Mouse (Mus musculus) midbrain, embryonic 12.5 days (tissue): Measurements from ENCODE around the gene Msi2. TPM values are rescaled to one million over a fixed set of nuclear protein-coding genes. Genes with fewer than 3 reads are reported as not detected.
A peak's percentile ranks its signal among the peaks of the same experiment; 100 is the strongest.

ENCODE experiments used
- ATAC-seq: fragments of 200-750 bp; cut with Nextera tagmentation; 2 replicates; pipeline ENCODE4 v1.8.0; 2017; ENCODE audit warnings: low read depth, moderate TSS enrichment, moderate library complexity; ENCODE audit not compliant: low FRiP score
- H3K27ac ChIP-seq: fragments of 300-500 bp; sonication (generic); replicated peaks from 2 replicates; pipeline ENCODE4 v1.5.1; 2016; ENCODE audit warnings: mild to moderate bottlenecking
- H3K27me3 ChIP-seq: fragments of 300-500 bp; sonication (generic); 2 replicates; pipeline ENCODE4 v1.6.1; 2016; ENCODE audit warnings: mild to moderate bottlenecking
- H3K36me3 ChIP-seq: fragments of 300-500 bp; sonication (generic); 2 replicates; pipeline ENCODE4 v1.6.1; 2016
- H3K4me1 ChIP-seq: fragments of 300-500 bp; sonication (generic); 2 replicates; pipeline ENCODE4 v1.6.1; 2016
- H3K4me2 ChIP-seq: fragments of 300-500 bp; sonication (generic); replicated peaks from 2 replicates; pipeline ENCODE4 v1.6.1; 2016; ENCODE audit warnings: mild to moderate bottlenecking, moderate library complexity
- H3K4me3 ChIP-seq: fragments of 300-500 bp; sonication (generic); 2 replicates; pipeline ENCODE4 v1.5.1; 2016; ENCODE audit warnings: mild to moderate bottlenecking
- H3K9ac ChIP-seq: fragments of 300-500 bp; sonication (generic); replicated peaks from 2 replicates; pipeline ENCODE4 v1.6.1; 2016; ENCODE audit warnings: mild to moderate bottlenecking, moderate library complexity
- H3K9me3 ChIP-seq: fragments of 300-500 bp; sonication (generic); 2 replicates; pipeline ENCODE4 v1.6.1; 2016; ENCODE audit warnings: mild to moderate bottlenecking
- WGBS: fragments of 180-500 bp; shearing (Covaris S2); methylation state at CpG from one replicate; pipeline ENCODE4 v1.1.7; 2016; 5-methylcytosine and 5-hydroxymethylcytosine counted together
- polyA plus RNA-seq: library from polyadenylated mRNA; unstranded; fragments of >200 nt; fragmentation: Nextera tagmentation; extraction: Ambion mirVana; gene quantifications from 2 replicates; pipeline ENCODE4 v1.2.1, GENCODE M21; 2016

Msi2 gene
- polyA plus RNA-seq, 1 experiment from 2014 or later: 47.9 TPM

- Histone ChIP-seq H3K27me3 (no peaks in the 10 kb centered on the region), H3K27ac (peak overlapping the region; percentile 86), H3K9ac (peak overlapping the region; percentile 24; the same call in 1 of the 2 replicates), H3K4me2 (no peak overlapping the region), H3K36me3 (peaks cover 18% of the 10 kb centered on the region; the same call in 1 of the 2 replicates), H3K4me1 (peaks cover 74% of the 10 kb centered on the region), H3K4me3 (no peak overlapping the region), H3K9me3 (no peaks in the 10 kb centered on the region)
- 0 out of 2 replicates have a peak, but pooled peaks have one; percentile 42 for ATAC-seq
- WGBS: 40% methylated on average over 17 of the region's 17 CpGs
Observed at GRCm38 (mm10) chr11:88404816-88405613, 313.3 kb downstream of the Msi2 start.

- Histone ChIP-seq H3K4me3 (no peak overlapping the region), H3K27me3 (no peaks in the 10 kb centered on the region), H3K36me3 (0 out of 2 replicates have a peak, but pooled peaks cover 13% of the 10 kb centered on the region), H3K27ac (peak overlapping the region; percentile 86), H3K9me3 (no peaks in the 10 kb centered on the region), H3K4me2 (no peak overlapping the region), H3K9ac (0 out of 2 replicates have a peak overlapping the region, but pooled peaks have one; percentile 24), H3K4me1 (peaks cover 82% of the 10 kb centered on the region)
- ATAC-seq: no peak
- 82% methylated on average over 5 of the region's 5 CpGs for WGBS
Observed at GRCm38 (mm10) chr11:88404247-88404677, 314.1 kb downstream of the Msi2 start.

GRCm38 (mm10) chr11:88402290-88402689 is 316.0 kb downstream of the Msi2 start:
- no peaks in the 10 kb centered on the region for H3K9me3 ChIP-seq

GRCm38 (mm10) chr11:88401333-88401732 is 317.0 kb downstream of the Msi2 start:
- Histone ChIP-seq H3K4me1 (peaks cover 68% of the 10 kb centered on the region), H3K4me2 (no peak overlapping the region)
- 84% methylated on average over 6 of the region's 6 CpGs for WGBS

More at GRCm38 (mm10) chr11:88402290-88402689, 316.0 kb downstream of the Msi2 start:
- peak overlapping the region; percentile 86 for H3K27ac ChIP-seq
- peaks cover 74% of the 10 kb centered on the region for H3K4me1 ChIP-seq
- WGBS: 32% methylated on average over 7 of the region's 7 CpGs
- H3K36me3 ChIP-seq: 0 out of 2 replicates have a peak, but pooled peaks cover 9% of the 10 kb centered on the region
- no peak for ATAC-seq
- no peak overlapping the region for H3K4me3 ChIP-seq
- no peak overlapping the region for H3K4me2 ChIP-seq
- no peak overlapping the region for H3K9ac ChIP-seq
- no peaks in the 10 kb centered on the region for H3K27me3 ChIP-seq

GRCm38 (mm10) chr11:88400926-88401325 is 317.4 kb downstream of the Msi2 start:
- 90% methylated on average over 10 of the region's 10 CpGs for WGBS
- Histone ChIP-seq H3K4me3 (no peak overlapping the region), H3K4me1 (peaks cover 67% of the 10 kb centered on the region), H3K9me3 (no peaks in the 10 kb centered on the region), H3K27me3 (no peaks in the 10 kb centered on the region), H3K27ac (peak overlapping the region; percentile 86; the same call in 1 of the 2 replicates), H3K36me3 (0 out of 2 replicates have a peak, but pooled peaks cover 9% of the 10 kb centered on the region), H3K4me2 (no peak overlapping the region), H3K9ac (no peak overlapping the region)
- ATAC-seq: no peak

More at GRCm38 (mm10) chr11:88401333-88401732, 317.0 kb downstream of the Msi2 start:
- no peak overlapping the region for H3K4me3 ChIP-seq
- H3K27me3 ChIP-seq: no peaks in the 10 kb centered on the region
- 0 out of 2 replicates have a peak, but pooled peaks cover 9% of the 10 kb centered on the region for H3K36me3 ChIP-seq
- no peaks in the 10 kb centered on the region for H3K9me3 ChIP-seq
- ATAC-seq: no peak
- H3K9ac ChIP-seq: no peak overlapping the region
- peak overlapping the region; percentile 86 for H3K27ac ChIP-seq

GRCm38 (mm10) chr11:88400235-88400634 is 318.1 kb downstream of the Msi2 start:
- Histone ChIP-seq H3K27ac (0 out of 2 replicates have a peak overlapping the region, but pooled peaks have one; percentile 25), H3K27me3 (no peaks in the 10 kb centered on the region), H3K36me3 (0 out of 2 replicates have a peak, but pooled peaks cover 9% of the 10 kb centered on the region), H3K4me3 (no peak overlapping the region), H3K9me3 (no peaks in the 10 kb centered on the region), H3K4me2 (no peak overlapping the region), H3K9ac (no peak overlapping the region), H3K4me1 (peaks cover 67% of the 10 kb centered on the region)
- no peak for ATAC-seq
- 93% methylated on average over 6 of the region's 6 CpGs for WGBS

GRCm38 (mm10) chr11:88399431-88399830 is 318.9 kb downstream of the Msi2 start:
- Histone ChIP-seq H3K4me2 (no peak overlapping the region), H3K36me3 (peaks cover 10% of the 10 kb centered on the region), H3K27ac (peak overlapping the region; percentile 36), H3K27me3 (no peaks in the 10 kb centered on the region), H3K4me1 (peaks cover 67% of the 10 kb centered on the region), H3K9ac (no peak overlapping the region), H3K4me3 (no peak overlapping the region), H3K9me3 (no peaks in the 10 kb centered on the region)
- ATAC-seq: no peak
- 40% methylated on average over 5 of the region's 5 CpGs for WGBS

- Histone ChIP-seq H3K27ac (peak overlapping the region; percentile 36), H3K4me2 (no peak overlapping the region), H3K9me3 (no peaks in the 10 kb centered on the region), H3K4me1 (peaks cover 67% of the 10 kb centered on the region), H3K9ac (no peak overlapping the region), H3K4me3 (no peak overlapping the region), H3K27me3 (no peaks in the 10 kb centered on the region), H3K36me3 (peaks cover 14% of the 10 kb centered on the region)
- no peak for ATAC-seq
- 88% methylated on average over 5 of the region's 5 CpGs for WGBS
Observed at GRCm38 (mm10) chr11:88399028-88399427, 319.3 kb downstream of the Msi2 start.

GRCm38 (mm10) chr11:88395076-88395990 is 323.0 kb downstream of the Msi2 start:
- no peak overlapping the region for H3K4me3 ChIP-seq
- no peaks in the 10 kb centered on the region for H3K27me3 ChIP-seq
- 74% methylated on average over 8 of the region's 8 CpGs for WGBS
- ATAC-seq: 0 out of 2 replicates have a peak, but pooled peaks have one; percentile 38
- peaks cover 51% of the 10 kb centered on the region for H3K4me1 ChIP-seq
- peak overlapping the region; percentile 81 for H3K27ac ChIP-seq
- no peaks in the 10 kb centered on the region for H3K9me3 ChIP-seq
- peaks cover 17% of the 10 kb centered on the region for H3K36me3 ChIP-seq
- H3K4me2 ChIP-seq: no peak overlapping the region
- H3K9ac ChIP-seq: no peak overlapping the region

- H3K27ac ChIP-seq: peak overlapping the region; percentile 81
- H3K27me3 ChIP-seq: no peaks in the 10 kb centered on the region
- 70% methylated on average over 19 of the region's 19 CpGs for WGBS
- no peak overlapping the region for H3K4me2 ChIP-seq
- peaks cover 16% of the 10 kb centered on the region for H3K36me3 ChIP-seq
- peaks cover 54% of the 10 kb centered on the region for H3K4me1 ChIP-seq
- H3K4me3 ChIP-seq: no peak overlapping the region
- H3K9me3 ChIP-seq: no peaks in the 10 kb centered on the region
- peak; percentile 58; the same call in 1 of the 2 replicates for ATAC-seq
- no peak overlapping the region for H3K9ac ChIP-seq
Observed at GRCm38 (mm10) chr11:88394341-88395075, 323.8 kb downstream of the Msi2 start.

GRCm38 (mm10) chr11:88392715-88393114 is 325.6 kb downstream of the Msi2 start:
- H3K9me3 ChIP-seq: no peaks in the 10 kb centered on the region
- ATAC-seq: no peak
- H3K4me2 ChIP-seq: no peak overlapping the region
- H3K36me3 ChIP-seq: peaks cover 16% of the 10 kb centered on the region
- H3K9ac ChIP-seq: no peak overlapping the region
- H3K27me3 ChIP-seq: no peaks in the 10 kb centered on the region
- H3K27ac ChIP-seq: peak overlapping the region; percentile 35; the same call in 1 of the 2 replicates
- no peak overlapping the region for H3K4me3 ChIP-seq
- peaks cover 52% of the 10 kb centered on the region for H3K4me1 ChIP-seq
- WGBS: 97% methylated on average over 10 of the region's 10 CpGs
